Mouse (Mus musculus): ENCODE measurements around the gene Syn2. TPM values are rescaled to one million over a fixed set of nuclear protein-coding genes. Genes with fewer than 3 reads are reported as not detected.

The Syn2 gene
- polyA plus RNA-seq (2012; rRNA removed), result 4.0 and 4.8 TPM in 2 replicates

DNA sequence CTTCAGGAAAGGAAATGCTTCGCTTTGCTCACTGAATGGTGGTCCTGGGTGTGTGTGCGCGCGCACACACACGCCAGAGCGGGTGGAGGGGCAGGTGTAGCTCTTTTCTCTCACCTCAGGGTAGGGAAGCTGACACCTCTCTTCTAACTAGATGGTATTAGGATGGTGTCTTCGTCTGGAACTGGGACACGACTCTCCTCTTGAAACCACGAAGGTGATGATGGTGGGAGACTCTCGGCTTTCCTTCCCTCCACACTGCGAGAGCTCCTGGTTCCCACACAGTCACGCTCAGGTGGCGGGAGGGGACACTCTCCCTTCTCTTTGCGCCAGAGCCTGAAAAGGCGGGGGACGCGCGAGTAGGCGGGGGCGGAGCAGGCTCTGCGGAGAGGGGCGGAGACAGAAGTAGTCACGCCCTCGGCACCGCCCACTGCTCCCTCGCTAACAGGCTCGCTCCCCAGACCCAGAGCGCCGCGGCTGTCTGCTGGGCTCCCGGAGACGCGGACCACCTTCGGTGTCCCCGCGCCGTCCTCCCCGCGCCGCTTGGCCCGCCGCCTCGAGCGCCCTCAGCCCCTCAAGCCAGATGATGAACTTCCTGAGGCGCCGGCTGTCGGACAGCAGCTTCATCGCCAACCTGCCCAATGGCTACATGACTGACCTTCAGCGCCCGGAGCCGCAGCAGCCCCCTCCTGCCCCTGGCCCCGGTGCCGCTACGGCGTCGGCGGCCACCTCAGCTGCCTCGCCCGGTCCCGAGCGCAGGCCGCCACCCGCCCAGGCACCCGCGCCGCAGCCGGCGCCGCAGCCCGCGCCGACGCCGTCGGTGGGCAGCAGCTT, at the start of gene Syn2:
Gene Syn2, plus strand, starts transcription at position 402 of the 831 bp plus-strand sequence.

DNA sequence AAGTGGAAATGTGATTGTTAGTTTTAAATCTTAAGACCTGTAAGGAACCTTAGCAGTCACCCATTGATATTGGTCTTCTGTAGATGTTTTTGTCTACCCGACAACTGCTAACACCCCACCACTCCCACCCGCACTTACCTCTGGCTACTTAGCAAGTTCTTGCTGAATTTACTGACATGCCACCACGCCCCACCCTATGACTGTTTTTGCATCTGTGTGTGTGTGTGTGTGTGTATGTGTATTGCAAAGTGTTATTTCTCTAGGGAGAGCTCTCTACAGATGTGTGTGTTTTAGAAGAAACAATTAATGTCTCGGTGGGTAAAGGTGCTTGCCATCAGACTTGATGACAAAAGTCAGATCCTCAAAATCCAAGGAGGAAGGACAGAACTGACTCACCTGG, 92.3 kb downstream of the Syn2 start, which contains the start of gene Gm17482:
Gene Gm17482, plus strand, starts transcription at position 301 of the 400 bp plus-strand sequence.

DNA sequence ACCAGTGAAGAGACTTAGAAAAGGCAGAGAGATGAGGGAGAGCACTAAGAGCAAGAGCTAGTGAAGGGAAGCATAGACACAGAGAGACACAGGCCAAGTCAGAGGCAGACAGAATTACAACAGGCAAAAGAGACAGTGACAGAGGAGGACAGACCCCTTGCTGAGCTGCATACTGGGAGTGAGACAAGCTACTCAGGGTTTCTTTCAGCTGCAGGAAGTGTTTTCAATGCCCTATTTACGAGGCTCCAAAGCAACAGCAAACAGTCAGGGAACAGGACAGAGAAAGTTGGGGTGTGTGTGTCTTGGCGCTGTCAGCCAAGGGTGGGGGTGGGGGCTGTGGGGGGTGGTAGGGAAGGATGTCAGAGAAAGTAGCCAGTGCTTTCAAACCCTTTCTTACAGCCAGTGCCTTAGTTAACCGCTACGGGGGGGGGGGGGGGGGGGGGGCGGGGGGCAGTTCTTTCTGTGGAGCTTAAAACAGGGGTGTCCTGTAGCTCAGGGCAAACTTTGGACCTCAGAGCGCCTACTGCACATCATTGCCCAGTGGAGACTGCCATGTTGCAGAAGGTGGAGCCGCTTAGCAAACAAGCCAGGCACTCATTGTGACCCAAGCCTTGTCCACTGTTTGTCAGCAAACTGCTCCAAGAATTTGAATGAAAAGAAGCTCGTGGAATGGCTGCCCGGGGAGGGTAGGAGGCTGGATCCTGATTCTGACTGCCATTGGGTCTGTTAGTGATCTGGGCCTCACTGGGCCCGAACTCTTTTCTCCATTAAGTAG, 117.6 kb downstream of the Syn2 start, which contains the start of gene Timp4:
Gene Timp4, minus strand, starts transcription at position 107 of the 775 bp plus-strand sequence.

Other genes with a start within 250 kb of the Syn2 start
- gene Vgll4, start 164.9 kb upstream of the Syn2 start, polyA plus RNA-seq (2012; rRNA removed), result 33.3 and 45.2 TPM in 2 replicates
- 39.2 and 48.7 TPM in 2 replicates for gene Tamm41, start 97.0 kb upstream of the Syn2 start, polyA plus RNA-seq (2012; rRNA removed)
- gene Gm17482, start 92.4 kb downstream of the Syn2 start, polyA plus RNA-seq (2012; rRNA removed), result not detected in 2 replicates
- gene Timp4, start 117.3 kb downstream of the Syn2 start, polyA plus RNA-seq (2012; rRNA removed), result 0.06 and 0.11 TPM in 2 replicates
- gene Pparg, start 226.0 kb downstream of the Syn2 start, polyA plus RNA-seq (2012; rRNA removed), result 0.07 and 0.31 TPM in 2 replicates

Data from central nervous system, embryonic 11.5 days (tissue).